24 mouse cellular contexts compared by ENCODE assay signal in the genomic region with DNA sequence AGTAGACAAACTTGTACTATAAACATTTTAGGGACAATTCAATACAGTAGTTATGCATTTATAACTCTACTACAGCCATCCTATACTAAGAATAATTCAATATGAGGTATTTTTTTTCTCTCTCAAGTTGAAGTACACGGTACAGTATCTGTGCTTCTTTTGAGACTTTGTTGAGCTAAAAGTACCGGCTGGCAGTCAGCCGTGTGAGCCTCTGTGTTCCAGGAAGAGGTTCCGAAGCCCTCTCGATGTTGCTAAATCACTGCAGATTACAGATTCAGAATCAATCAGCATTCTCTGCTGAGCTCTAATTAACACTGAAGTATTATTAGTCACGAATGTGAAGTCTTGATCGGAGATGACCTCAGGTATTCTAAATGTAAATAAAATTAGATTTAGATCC.
"Had no signal": no experiment of that assay in that cellular context is flagged by ENCODE, and none has a peak within 500 bp of the region (broad histone marks: within the 10 kb centered on the region; RNA-seq: fewer than 3 reads in every experiment).

No protein-coding gene starts in this region.

- DNase-seq: forebrain, postnatal 0 days; gastrocnemius, postnatal 10 days; gastrocnemius, postnatal 36 days; heart, adult 11 months; heart, adult 2 months; heart, postnatal 14 days; heart, postnatal 36 days; kidney, adult 11 months; kidney, adult 2 months; kidney, adult 9 months; kidney, postnatal 14 days; kidney, postnatal 36 days; layer of hippocampus, adult 9-11 months; layer of hippocampus, postnatal 36 days; left cerebral cortex, postnatal 4 days had no signal

- H3K4me3 ChIP-seq: heart, adult 2 months; heart, embryonic 13.5 days; heart, embryonic 15.5 days; hindbrain, embryonic 13.5 days; hindbrain, embryonic 15.5 days; kidney, embryonic 15.5 days; limb, embryonic 13.5 days; limb, embryonic 15.5 days had no signal

- H3K27ac ChIP-seq: heart, adult 2 months; heart, embryonic 13.5 days; heart, embryonic 15.5 days; hindbrain, embryonic 13.5 days; hindbrain, embryonic 15.5 days; hindbrain, postnatal 0 days; kidney, embryonic 15.5 days; kidney, postnatal 0 days; limb, embryonic 13.5 days; limb, embryonic 15.5 days had no signal
